Mouse (Mus musculus): ENCODE data around the gene Tmtc1.

Gene Tmtc1

DNA sequence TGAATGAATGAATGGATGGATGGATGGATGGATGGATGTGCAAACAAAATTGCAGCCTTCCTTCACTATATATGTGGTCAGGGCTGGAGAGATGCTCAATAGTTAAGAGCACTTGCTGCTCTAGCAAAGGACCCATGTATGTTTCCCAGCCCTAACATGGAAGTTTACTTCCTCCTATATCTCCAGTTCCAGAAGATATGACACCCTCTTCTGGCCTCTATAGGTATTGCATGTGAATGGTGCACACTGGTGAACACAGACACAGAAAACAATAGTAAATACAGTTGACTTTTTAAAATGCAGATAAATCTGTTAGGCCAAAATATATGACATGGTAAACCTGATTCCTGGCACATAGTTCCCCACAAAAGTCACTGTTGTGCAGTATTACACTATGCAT lies 73.0 kb downstream of the Tmtc1 start:
- peak; percentile 4 for DNase-seq (ENCODE audit: low read depth, low spot score)

- no peak for DNase-seq (ENCODE audit: low read depth, low spot score)
These were observed 77.1 kb downstream of the Tmtc1 start for GRCm38 (mm10) chr6:148367094-148367539.

GRCm38 (mm10) chr6:148366629-148367028 lies 77.6 kb downstream of the Tmtc1 start:
- DNase-seq (ENCODE audit: low read depth, low spot score), result no peak

DNA sequence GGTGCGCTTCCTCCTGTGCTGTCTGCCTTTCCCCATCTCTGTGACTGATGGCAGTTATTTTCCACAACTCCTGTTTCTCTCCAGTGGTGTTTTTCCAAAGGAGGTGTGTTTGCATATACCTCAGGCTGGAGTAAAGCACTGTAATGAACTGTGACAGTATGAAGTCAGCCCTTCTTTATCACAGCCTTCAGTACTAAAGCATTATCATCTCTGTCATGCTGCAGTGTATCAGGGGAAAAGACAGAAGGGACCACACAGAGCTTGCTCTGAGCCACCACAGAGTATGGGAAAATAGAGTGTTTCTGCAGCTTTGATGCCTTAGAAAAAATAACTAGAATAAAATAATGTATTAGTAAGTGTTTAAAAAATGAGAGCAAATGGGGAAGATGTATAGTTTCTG lies 81.0 kb downstream of the Tmtc1 start:
- no peak for DNase-seq (ENCODE audit: low read depth, low spot score)

GRCm38 (mm10) chr6:148362475-148362874 lies 81.7 kb downstream of the Tmtc1 start:
- no peak for DNase-seq (ENCODE audit: low read depth, low spot score)

- DNase-seq (ENCODE audit: low read depth, low spot score), result no peak
These were observed 84.8 kb downstream of the Tmtc1 start for GRCm38 (mm10) chr6:148359348-148359905.

GRCm38 (mm10) chr6:148358580-148359246 lies 85.5 kb downstream of the Tmtc1 start:
- DNase-seq (ENCODE audit: low read depth, low spot score), result no peak

DNA sequence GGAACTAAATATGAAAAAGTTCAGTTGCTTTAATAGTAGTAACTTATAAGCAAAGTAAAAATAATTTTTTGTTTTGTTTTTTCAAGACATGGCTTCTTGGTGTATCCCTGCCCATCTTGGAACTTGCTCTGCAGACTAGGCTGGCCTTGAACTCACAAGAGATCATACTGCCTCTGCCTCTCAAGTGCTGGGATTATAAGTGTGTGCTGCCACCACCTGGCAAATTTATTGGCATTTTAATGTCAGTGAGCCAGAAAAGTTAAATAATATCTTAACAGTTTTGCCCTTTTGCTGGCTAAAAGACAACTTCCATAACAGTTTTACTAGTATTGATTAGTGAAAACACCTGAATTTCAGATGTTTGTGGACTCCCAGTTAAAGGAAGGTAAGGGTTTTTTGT lies 88.0 kb downstream of the Tmtc1 start:
- DNase-seq (ENCODE audit: low read depth, low spot score), result no peak

DNA sequence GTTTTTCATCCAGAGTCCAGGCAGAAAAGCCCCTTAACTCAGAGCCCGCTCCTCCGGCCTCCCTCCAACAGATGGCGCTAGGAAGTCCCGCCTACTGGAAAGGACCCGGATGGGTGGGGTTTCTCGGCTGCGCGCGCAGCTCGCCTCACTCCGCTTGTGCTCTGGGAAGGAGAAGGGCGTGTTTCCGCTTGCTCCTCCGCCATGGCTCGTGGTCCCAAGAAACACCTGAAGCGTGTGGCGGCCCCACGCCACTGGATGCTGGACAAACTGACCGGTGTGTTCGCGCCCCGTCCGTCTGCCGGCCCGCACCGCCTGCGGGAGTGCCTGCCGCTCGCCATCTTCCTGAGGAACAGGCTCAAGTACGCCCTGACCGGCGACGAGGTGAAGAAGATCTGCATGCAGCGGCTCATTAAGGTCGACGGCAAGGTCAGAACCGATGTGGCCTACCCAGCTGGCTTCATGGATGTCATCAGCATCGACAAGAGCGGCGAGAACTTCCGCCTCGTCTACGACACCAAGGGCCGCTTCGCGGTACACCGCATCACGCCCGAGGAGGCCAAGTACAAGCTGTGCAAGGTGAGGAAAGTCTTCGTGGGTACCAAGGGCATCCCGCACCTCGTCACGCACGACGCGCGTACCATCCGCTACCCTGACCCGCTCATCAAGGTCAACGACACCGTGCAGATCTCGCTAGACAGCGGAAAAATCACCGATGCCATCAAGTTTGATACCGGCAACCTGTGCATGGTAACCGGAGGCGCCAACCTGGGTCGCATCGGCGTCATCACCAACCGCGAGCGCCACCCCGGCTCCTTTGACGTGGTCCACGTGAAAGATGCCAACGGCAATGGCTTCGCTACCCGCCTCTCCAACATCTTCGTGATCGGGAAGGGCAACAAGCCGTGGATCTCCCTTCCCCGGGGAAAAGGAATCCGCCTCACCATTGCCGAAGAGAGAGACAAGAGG lies 89.4 kb downstream of the Tmtc1 start:
- DNase-seq (ENCODE audit: low read depth, low spot score), result peak; percentile 44

DNA sequence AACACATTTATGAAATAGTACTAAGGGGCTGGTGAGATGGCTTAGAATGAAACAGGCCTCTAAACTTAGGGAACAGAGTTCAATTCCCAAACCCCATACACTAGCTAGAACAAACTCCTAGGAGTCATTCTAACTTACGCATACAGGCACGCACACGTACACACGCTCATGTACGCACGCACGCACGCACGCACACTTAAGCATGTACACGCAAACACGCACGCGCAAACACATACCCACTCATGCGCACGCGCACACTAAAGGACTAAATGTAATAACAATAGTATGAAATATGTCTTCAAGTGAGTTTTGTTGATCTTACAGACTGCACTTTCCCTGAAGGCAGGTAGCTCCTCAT lies 90.1 kb downstream of the Tmtc1 start:
- DNase-seq (ENCODE audit: low read depth, low spot score), result no peak

DNA sequence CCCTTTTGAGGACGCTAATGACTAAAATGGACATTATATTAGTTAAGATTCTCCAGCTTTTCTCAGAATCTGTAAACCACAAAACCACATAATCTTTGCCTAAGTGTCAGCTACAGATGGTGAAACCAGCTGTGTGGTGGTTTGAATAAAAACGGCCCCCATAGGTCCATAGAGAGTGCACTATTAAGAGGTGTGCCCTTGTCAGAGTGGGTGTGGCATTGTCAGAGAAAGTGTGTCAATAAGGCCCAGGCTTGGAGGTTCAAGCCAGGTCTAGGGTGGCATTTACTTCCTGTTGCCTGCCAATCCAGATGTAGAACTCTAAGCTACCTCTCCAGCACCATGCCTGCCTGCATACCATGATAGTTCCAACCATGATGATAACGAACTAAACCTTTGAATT lies 99.2 kb downstream of the Tmtc1 start:
- no peak for DNase-seq (ENCODE audit: low read depth, low spot score)

DNA sequence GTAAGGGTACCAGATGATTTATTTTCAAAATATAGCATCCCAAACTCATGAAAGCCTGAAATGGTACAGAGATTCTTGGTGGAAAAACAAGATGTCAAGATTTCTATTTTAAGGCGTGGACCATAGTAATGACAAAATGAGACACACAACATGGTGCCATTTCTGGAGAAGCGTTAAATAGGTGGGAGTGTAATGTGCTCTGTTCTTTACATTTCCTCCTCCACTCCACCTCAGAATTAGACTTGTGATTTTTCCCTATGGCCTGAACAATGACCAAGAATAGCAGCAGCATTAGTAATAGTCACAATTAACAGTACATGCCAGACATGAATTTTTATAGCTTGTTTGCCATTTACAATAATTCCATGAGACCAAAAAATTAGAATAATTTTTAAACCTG lies 102.0 kb downstream of the Tmtc1 start:
- no peak for DNase-seq (ENCODE audit: low read depth, low spot score)

- no peak for DNase-seq (ENCODE audit: low read depth, low spot score)
These were observed 102.4 kb downstream of the Tmtc1 start for GRCm38 (mm10) chr6:148341765-148342164.

GRCm38 (mm10) chr6:148338326-148338957 lies 105.7 kb downstream of the Tmtc1 start:
- no peak for DNase-seq (ENCODE audit: low read depth, low spot score)

GRCm38 (mm10) chr6:148336290-148336955 lies 107.8 kb downstream of the Tmtc1 start:
- no peak for DNase-seq (ENCODE audit: low read depth, low spot score)

DNA sequence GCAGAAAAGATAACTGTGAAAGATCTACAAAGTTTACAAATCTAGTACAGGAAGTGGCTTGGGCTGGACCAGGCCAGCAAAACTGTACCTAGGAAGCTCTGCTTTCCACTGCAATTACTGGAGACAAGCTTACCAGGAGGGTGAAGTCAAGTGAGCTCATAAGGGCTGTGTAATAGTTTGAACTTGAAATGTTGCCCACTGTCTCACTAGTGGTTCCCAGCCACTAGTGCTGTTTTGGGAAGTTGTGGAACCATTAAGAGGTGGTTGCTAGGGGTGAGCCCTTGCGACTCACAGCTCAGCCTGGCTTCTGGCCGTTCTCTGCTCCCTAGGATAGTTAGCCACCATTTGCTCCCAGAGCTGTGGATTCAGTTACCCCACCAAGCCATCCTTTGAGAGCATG lies 112.3 kb downstream of the Tmtc1 start:
- no peak for DNase-seq (ENCODE audit: low read depth, low spot score)

- DNase-seq (ENCODE audit: low read depth, low spot score), result no peak
These were observed 114.2 kb downstream of the Tmtc1 start for GRCm38 (mm10) chr6:148329976-148330375.

DNA sequence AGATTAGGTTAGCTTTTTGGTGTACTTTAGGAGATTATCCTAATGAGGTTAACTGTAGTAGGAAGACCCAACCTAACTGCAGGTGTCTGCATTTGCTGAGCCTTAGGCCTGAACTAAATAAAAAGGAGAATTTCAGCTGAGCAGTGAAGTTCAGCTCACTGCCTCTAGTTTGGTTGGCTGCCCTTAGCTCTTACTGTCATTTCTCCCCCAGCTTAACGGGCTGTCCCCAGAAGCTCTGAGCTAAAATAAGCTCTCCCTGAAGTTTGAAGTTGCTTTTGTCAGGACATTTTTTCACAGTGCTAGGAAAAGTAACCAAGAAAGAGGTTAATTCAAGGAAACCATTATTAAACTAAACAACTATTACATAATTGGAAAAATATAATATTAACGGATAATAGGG lies 115.3 kb downstream of the Tmtc1 start:
- no peak for DNase-seq (ENCODE audit: low read depth, low spot score)

- no peak for DNase-seq (ENCODE audit: low read depth, low spot score)
These were observed 116.1 kb downstream of the Tmtc1 start for GRCm38 (mm10) chr6:148328130-148328529.

DNA sequence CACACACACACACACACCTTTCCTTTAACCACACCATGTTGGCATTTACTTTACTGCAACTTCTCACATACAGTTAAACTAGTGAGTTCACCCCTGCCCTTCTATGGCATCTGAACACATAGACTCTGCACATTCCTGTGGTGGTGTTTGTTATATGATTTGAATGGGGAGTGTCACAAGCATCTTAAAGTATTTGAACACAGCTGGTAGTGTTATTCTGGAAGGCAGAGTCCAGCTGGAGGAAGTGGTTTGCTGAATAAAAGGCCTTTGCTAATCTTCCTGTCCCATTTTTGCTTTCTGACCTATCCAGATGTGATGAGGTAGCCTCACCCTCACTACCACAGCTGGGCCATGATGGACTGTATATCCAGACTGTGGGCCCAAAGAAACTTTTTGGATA lies 125.5 kb downstream of the Tmtc1 start:
- DNase-seq (ENCODE audit: low read depth, low spot score), result no peak

GRCm38 (mm10) chr6:148315571-148316080 lies 128.6 kb downstream of the Tmtc1 start:
- DNase-seq (ENCODE audit: low read depth, low spot score), result no peak
